Mouse (Mus musculus): ENCODE results near the gene Nenf. TPM values are rescaled to one million over a fixed set of nuclear protein-coding genes. Genes with fewer than 3 reads are reported as not detected.

Gene Nenf
- polyA plus RNA-seq, 1 experiment from 2014 or later: 121 TPM

GRCm38 (mm10) chr1:191347602-191348001, 29.6 kb upstream of the Nenf start:
- no peak overlapping the region for H3K9ac ChIP-seq
- H3K4me2 ChIP-seq: no peak overlapping the region
- ATAC-seq (replicated peaks; ENCODE audit: insufficient number of reproducible peaks, insufficient read depth, low FRiP score, low read depth): no peak
- peaks cover 21% of the 10 kb centered on the region for H3K36me3 ChIP-seq
- H3K27me3 ChIP-seq: no peaks in the 10 kb centered on the region
- no peak overlapping the region for H3K27ac ChIP-seq
- H3K4me1 ChIP-seq (replicated peaks): peaks cover 18% of the 10 kb centered on the region
- 80% methylated on average over 8 of the region's 8 CpGs for WGBS
- H3K4me3 ChIP-seq: no peak overlapping the region
- H3K9me3 ChIP-seq (replicated peaks): no peaks in the 10 kb centered on the region

DNA sequence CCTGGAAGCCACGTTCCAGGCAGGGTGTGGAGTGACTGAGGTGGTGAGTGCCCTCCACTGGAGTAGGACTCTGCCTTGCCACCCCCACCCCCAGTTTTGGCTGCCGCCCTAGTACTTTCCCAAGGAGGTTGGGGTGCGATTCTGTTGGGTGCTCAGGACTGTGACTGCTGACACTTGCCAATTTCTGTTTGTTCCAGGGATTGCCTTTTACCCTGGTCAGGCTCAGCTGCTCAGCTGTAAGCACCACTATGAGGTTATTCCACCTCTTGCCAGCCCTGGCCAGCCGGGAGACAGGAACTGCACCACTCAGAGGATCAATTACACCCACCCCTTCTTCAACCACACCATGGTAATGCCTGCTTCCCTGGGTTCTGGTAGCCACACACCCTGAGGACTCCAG, 22.5 kb upstream of the Nenf start:
- Histone ChIP-seq H3K9ac (no peak overlapping the region), H3K27ac (no peak overlapping the region), H3K27me3 (no peaks in the 10 kb centered on the region), H3K4me2 (no peak overlapping the region), H3K36me3 (peaks cover 40% of the 10 kb centered on the region), H3K9me3 (replicated peaks) (no peaks in the 10 kb centered on the region), H3K4me1 (replicated peaks) (0 out of 2 replicates have a peak, but pooled peaks cover 2% of the 10 kb centered on the region), H3K4me3 (no peak overlapping the region)
- no peak for ATAC-seq (replicated peaks; ENCODE audit: insufficient number of reproducible peaks, insufficient read depth, low FRiP score, low read depth)
- 76% methylated on average over 4 of the region's 4 CpGs for WGBS

- Histone ChIP-seq H3K27me3 (no peaks in the 10 kb centered on the region), H3K9me3 (replicated peaks) (no peaks in the 10 kb centered on the region), H3K27ac (no peak overlapping the region), H3K4me2 (no peak overlapping the region), H3K36me3 (peaks cover 40% of the 10 kb centered on the region), H3K4me3 (no peak overlapping the region), H3K4me1 (replicated peaks) (0 out of 2 replicates have a peak, but pooled peaks cover 2% of the 10 kb centered on the region), H3K9ac (no peak overlapping the region)
- WGBS: 80% methylated on average over 2 of the region's 2 CpGs
- ATAC-seq (replicated peaks; ENCODE audit: insufficient number of reproducible peaks, insufficient read depth, low FRiP score, low read depth): no peak
Observed at GRCm38 (mm10) chr1:191339876-191340275, 21.9 kb upstream of the Nenf start.

GRCm38 (mm10) chr1:191334500-191334899, 16.5 kb upstream of the Nenf start:
- Histone ChIP-seq H3K9me3 (replicated peaks) (no peaks in the 10 kb centered on the region), H3K4me2 (no peak overlapping the region), H3K27me3 (no peaks in the 10 kb centered on the region), H3K27ac (no peak overlapping the region), H3K9ac (no peak overlapping the region), H3K4me1 (replicated peaks) (no peaks in the 10 kb centered on the region), H3K36me3 (peaks cover 19% of the 10 kb centered on the region), H3K4me3 (no peak overlapping the region)
- WGBS: 74% methylated on average over 5 of the region's 5 CpGs
- ATAC-seq (replicated peaks; ENCODE audit: insufficient number of reproducible peaks, insufficient read depth, low FRiP score, low read depth): no peak

GRCm38 (mm10) chr1:191330356-191330755, 12.4 kb upstream of the Nenf start:
- Histone ChIP-seq H3K9ac (no peak overlapping the region), H3K36me3 (no peaks in the 10 kb centered on the region), H3K9me3 (replicated peaks) (no peaks in the 10 kb centered on the region), H3K4me2 (no peak overlapping the region), H3K4me3 (no peak overlapping the region), H3K27ac (no peak overlapping the region), H3K4me1 (replicated peaks) (peaks cover 26% of the 10 kb centered on the region), H3K27me3 (no peaks in the 10 kb centered on the region)
- 83% methylated on average over 4 of the region's 4 CpGs for WGBS
- no peak for ATAC-seq (replicated peaks; ENCODE audit: insufficient number of reproducible peaks, insufficient read depth, low FRiP score, low read depth)

DNA sequence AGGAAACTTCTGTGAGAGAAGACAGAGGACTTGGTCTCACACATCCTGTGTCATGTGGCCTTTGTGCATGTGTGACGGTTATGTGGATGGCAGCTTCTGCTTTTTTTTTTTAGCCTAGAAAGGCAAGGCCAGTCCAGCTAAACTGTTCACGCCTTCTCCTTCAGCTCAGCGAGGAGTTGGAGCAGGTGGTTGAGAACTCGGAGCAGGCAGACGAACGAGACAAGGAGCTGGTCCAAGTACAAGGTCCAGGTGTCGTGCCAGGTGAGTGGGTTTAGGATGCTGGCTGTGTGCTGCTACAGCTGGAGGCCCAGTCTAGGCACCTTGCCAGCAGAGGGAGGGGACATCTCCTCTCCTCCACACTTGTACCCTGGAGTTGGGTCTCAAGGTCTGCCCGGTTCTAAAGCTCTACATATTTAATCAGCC, 10.0 kb upstream of the Nenf start:
- WGBS: 70% methylated on average over 8 of the region's 8 CpGs
- no peak for ATAC-seq (replicated peaks; ENCODE audit: insufficient number of reproducible peaks, insufficient read depth, low FRiP score, low read depth)
- H3K27ac ChIP-seq: 0 out of 2 replicates have a peak overlapping the region, but pooled peaks have one; percentile 16
- no peaks in the 10 kb centered on the region for H3K36me3 ChIP-seq
- no peaks in the 10 kb centered on the region for H3K9me3 ChIP-seq (replicated peaks)
- 0 out of 2 replicates have a peak overlapping the region, but pooled peaks have one; percentile 4 for H3K4me2 ChIP-seq
- no peak overlapping the region for H3K4me3 ChIP-seq
- peaks cover 26% of the 10 kb centered on the region for H3K4me1 ChIP-seq (replicated peaks)
- no peak overlapping the region for H3K9ac ChIP-seq
- no peaks in the 10 kb centered on the region for H3K27me3 ChIP-seq

DNA sequence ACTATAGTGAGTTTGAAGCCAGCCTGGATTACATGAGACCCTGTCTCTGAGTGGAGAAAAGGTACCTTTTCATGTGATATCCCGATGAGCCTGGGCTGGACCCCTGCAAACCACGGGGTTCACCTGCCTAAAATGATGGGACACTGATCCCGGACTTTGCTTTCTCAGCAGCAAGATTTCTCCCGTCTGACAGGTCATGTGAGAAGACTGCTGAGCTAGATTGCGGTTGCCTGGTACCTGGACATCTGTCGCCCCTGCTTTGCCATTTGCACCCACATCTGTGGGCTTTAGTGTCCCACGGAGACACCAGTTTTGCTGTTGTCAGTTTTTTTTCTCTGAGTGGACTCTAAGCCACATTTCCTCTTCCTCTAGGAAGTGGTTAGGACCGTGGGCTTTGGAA, 9.3 kb upstream of the Nenf start:
- H3K4me2 ChIP-seq: peak overlapping the region; percentile 95
- H3K27me3 ChIP-seq: no peaks in the 10 kb centered on the region
- H3K4me3 ChIP-seq: 0 out of 2 replicates have a peak overlapping the region, but pooled peaks have one; percentile 70
- no peaks in the 10 kb centered on the region for H3K36me3 ChIP-seq
- peaks cover 26% of the 10 kb centered on the region for H3K4me1 ChIP-seq (replicated peaks)
- H3K27ac ChIP-seq: no peak overlapping the region
- H3K9me3 ChIP-seq (replicated peaks): no peaks in the 10 kb centered on the region
- 79% methylated on average over 8 of the region's 8 CpGs for WGBS
- ATAC-seq (replicated peaks; ENCODE audit: insufficient number of reproducible peaks, insufficient read depth, low FRiP score, low read depth): no peak
- H3K9ac ChIP-seq: no peak overlapping the region

DNA sequence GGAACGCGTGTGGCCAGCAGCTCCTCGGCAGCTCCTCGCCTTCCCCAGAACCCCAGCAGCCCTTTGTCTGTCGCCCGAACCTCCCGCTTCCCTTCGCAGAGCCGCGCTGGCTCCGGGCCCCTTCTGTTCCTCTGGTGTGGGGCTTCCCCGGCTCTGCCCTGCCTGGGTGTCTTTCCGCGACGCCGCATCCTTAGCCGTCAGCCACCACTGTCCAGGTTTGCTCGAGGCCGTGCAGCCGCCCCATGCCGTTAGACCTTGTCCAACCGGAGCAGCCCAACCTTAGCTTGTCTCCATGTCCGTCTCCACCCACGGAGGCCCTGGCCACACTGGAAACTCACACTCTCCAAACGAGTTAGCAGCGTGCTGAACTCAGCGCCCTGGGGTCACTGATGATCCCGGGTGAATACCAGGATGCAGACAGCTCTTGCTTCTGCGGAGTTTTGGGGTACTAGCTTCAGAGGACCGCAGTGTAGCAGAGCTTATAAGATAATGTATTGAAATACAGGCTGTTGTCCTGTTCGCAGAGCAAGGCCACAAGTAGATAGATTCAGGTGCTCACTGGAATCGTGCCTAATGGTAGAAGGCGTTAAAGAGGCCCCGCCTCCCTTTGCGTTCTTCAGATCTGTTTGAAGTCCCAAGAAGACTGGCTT, 8.4 kb upstream of the Nenf start:
- H3K27ac ChIP-seq: peak overlapping the region; percentile 65
- no peaks in the 10 kb centered on the region for H3K36me3 ChIP-seq
- H3K4me3 ChIP-seq: peak overlapping the region; percentile 70
- 1% methylated on average over 31 of the region's 35 CpGs for WGBS
- peak overlapping the region; percentile 78 for H3K9ac ChIP-seq
- H3K27me3 ChIP-seq: no peaks in the 10 kb centered on the region
- ATAC-seq (replicated peaks; ENCODE audit: insufficient number of reproducible peaks, insufficient read depth, low FRiP score, low read depth): peak; percentile 71
- no peaks in the 10 kb centered on the region for H3K9me3 ChIP-seq (replicated peaks)
- H3K4me1 ChIP-seq (replicated peaks): peaks cover 26% of the 10 kb centered on the region
- H3K4me2 ChIP-seq: peak overlapping the region; percentile 95

GRCm38 (mm10) chr1:191325726-191326232, 7.8 kb upstream of the Nenf start, which contains the start of gene Tmem206:
Tmem206 (plus strand) TSS chr1:191325912.
- no peaks in the 10 kb centered on the region for H3K27me3 ChIP-seq
- no peaks in the 10 kb centered on the region for H3K36me3 ChIP-seq
- H3K4me2 ChIP-seq: peak within 1 kb of the TSS; percentile 95
- peak within 1 kb of the TSS; percentile 78 for H3K9ac ChIP-seq
- ATAC-seq (replicated peaks; ENCODE audit: insufficient number of reproducible peaks, insufficient read depth, low FRiP score, low read depth): peak; percentile 91
- peaks cover 26% of the 10 kb centered on the region for H3K4me1 ChIP-seq (replicated peaks)
- under 1% methylated on average over 38 of the region's 42 CpGs for WGBS
- H3K4me3 ChIP-seq: peak within 1 kb of the TSS; percentile 70
- peak within 1 kb of the TSS; percentile 65 for H3K27ac ChIP-seq
- H3K9me3 ChIP-seq (replicated peaks): no peaks in the 10 kb centered on the region

DNA sequence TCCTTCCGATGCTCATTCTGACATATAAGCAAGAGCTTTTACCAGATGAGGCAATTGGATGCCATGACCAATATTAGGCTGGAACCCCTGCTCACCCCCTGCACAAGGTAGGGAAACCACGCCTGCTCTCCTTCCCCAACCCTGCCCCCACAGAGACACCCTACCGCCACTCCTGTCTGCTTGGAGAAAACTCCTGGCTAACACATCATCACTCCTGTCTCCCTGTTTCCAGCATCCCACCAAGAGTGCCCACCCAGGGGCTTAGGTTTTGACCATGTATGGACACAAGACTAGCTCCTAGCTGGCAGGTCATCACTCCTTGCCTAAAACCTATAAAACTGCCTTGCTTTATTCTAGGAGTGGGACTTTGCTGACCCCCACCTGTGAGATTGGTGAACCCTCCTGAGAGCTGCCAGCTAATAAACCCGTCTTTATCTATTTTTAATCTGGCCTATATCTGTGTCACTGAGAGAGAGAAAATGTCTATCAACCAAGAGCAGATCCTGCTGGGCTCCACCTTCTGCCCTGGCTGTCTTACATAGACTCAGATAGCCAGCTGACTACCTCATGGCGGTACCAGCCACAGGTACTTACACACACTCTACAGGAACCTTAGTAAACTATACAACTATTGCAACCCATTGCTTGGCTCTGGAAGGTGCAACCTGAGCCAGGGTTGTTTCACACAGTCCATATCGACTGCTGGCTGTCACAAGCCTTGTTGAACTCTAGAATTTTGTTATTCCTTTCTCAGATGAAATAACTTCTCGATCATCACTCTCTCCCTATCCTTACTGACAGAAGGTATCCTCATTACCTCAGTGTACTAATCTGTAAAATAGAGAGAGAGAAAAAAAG, 7.0 kb upstream of the Nenf start:
- no peak overlapping the region for H3K27ac ChIP-seq
- H3K4me3 ChIP-seq: no peak overlapping the region

DNA sequence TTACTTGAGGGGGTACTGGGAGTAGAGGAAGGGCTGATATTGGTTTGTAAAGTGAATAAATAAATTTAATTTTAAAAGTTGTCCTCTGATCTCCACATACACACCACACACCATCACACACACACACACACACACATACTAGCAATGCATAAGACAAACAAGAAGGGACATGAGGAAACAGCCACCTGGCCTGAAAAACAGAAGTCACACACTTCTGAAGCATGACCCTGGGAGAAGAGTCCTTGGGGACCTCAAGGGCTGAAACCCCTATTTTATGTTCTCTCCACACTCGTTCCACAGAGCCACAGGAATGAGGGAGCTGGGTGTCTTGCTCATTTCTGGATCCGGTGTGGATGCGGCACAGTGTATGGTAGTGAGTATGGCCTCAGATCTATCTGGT, 5.4 kb upstream of the Nenf start:
- Histone ChIP-seq H3K36me3 (no peaks in the 10 kb centered on the region), H3K4me1 (replicated peaks) (peaks cover 27% of the 10 kb centered on the region), H3K9ac (no peak overlapping the region), H3K27ac (no peak overlapping the region), H3K4me3 (no peak overlapping the region), H3K27me3 (no peaks in the 10 kb centered on the region), H3K9me3 (replicated peaks) (no peaks in the 10 kb centered on the region), H3K4me2 (no peak overlapping the region)
- ATAC-seq (replicated peaks; ENCODE audit: insufficient number of reproducible peaks, insufficient read depth, low FRiP score, low read depth): no peak
- 83% methylated on average over 3 of the region's 3 CpGs for WGBS

More for the DNA sequence above, 7.0 kb upstream of the Nenf start:
- H3K4me2 ChIP-seq: peak overlapping the region; percentile 95
- no peaks in the 10 kb centered on the region for H3K36me3 ChIP-seq
- 74% methylated on average over 7 of the region's 7 CpGs for WGBS
- no peaks in the 10 kb centered on the region for H3K9me3 ChIP-seq (replicated peaks)
- no peaks in the 10 kb centered on the region for H3K27me3 ChIP-seq
- no peak overlapping the region for H3K9ac ChIP-seq
- H3K4me1 ChIP-seq (replicated peaks): peaks cover 26% of the 10 kb centered on the region
- ATAC-seq (replicated peaks; ENCODE audit: insufficient number of reproducible peaks, insufficient read depth, low FRiP score, low read depth): no peak
